Mouse (Mus musculus): ENCODE measurements around the gene Dmbt1. TPM values are rescaled to one million over a fixed set of nuclear protein-coding genes. Genes with fewer than 3 reads are reported as not detected.

The Dmbt1 gene
- total RNA-seq (2012; rRNA removed): not detected in 2 replicates
- total RNA-seq (2014; rRNA removed): not detected in 2 replicates
- not detected in 2 replicates for polyA plus RNA-seq (2012; ENCODE audit: insufficient read length, low read depth)

GRCm38 (mm10) chr7:131031755-131032154 is at the start of gene Dmbt1:
Dmbt1 (plus strand) TSS chr7:131032053.
- no peaks in the 10 kb centered on the region for H3K9me3 ChIP-seq (replicated peaks; ENCODE audit: low read length)
- in situ Hi-C loops (cut with MboI; ENCODE audit: low pct_ligation_motif_present, low pct_unique_long_range_greater_than_20kb, low sequenced_read_pairs) (no loop called here), dilution Hi-C loops (cut with MboI; ENCODE audit: extremely low pct_ligation_motif_present, extremely low pct_unique_long_range_greater_than_20kb, low sequenced_read_pairs) (no loop called here)

GRCm38 (mm10) chr7:130982371-130982770 is 49.5 kb upstream of the Dmbt1 start:
- peaks cover 95% of the 10 kb centered on the region for H3K27me3 ChIP-seq (replicated peaks)
- no peak overlapping the region for H3K4me3 ChIP-seq (replicated peaks in 1 of 3; ENCODE audit: low read depth in 2 of 3, low read length in 2 of 3, poor library complexity in 1 of 3)
- no peak overlapping the region for H3K4me2 ChIP-seq (ENCODE audit: insufficient read depth, low read depth, poor library complexity, severe bottlenecking)
- DNase-seq (ENCODE audit: extremely low read depth): no peak
- dilution Hi-C loops (cut with MboI; ENCODE audit: extremely low pct_ligation_motif_present, extremely low pct_unique_long_range_greater_than_20kb, low sequenced_read_pairs) (no loop called here), in situ Hi-C loops (cut with MboI; ENCODE audit: low pct_ligation_motif_present, low pct_unique_long_range_greater_than_20kb, low sequenced_read_pairs) (no loop called here)
- peaks cover 7 to 15% of the 10 kb centered on the region in 2 experiments; a peak in 3 of 4 replicates for H3K4me1 ChIP-seq (ENCODE audit: control insufficient read depth in 1 of 2, insufficient read depth in 2 of 2)
- no peaks in the 10 kb centered on the region for H3K79me2 ChIP-seq (replicated peaks; ENCODE audit: control insufficient read depth, extremely low read depth, insufficient read depth, poor library complexity, severe bottlenecking)
- H3K36me3 ChIP-seq (replicated peaks in 1 of 2; ENCODE audit: control insufficient read depth in 1 of 2, insufficient read depth in 1 of 2, low read length in 1 of 2): no peaks in the 10 kb centered on the region
- H3K9ac ChIP-seq (ENCODE audit: insufficient read depth, low read depth): no peak overlapping the region
- no peak overlapping the region for H3K27ac ChIP-seq (ENCODE audit: insufficient read depth, low read depth)
- H3K9me3 ChIP-seq (replicated peaks; ENCODE audit: low read length): peaks cover 3% of the 10 kb centered on the region
- TF ChIP-seq NELFE (IDR thresholded peaks at IDR 0.05; ENCODE audit: low read depth, low read length) (no peak), JUN (IDR thresholded peaks at IDR 0.05; ENCODE audit: insufficient read depth, low read depth, low read length) (no peak), GABPA (IDR thresholded peaks at IDR 0.05; ENCODE audit: insufficient replicate concordance, low read depth, low read length) (no peak), MAFK (IDR thresholded peaks at IDR 0.05; ENCODE audit: insufficient replicate concordance, low read length) (no peak), TBP (conservative IDR thresholded peaks at IDR 0.05; ENCODE audit: low read depth, low read length) (no peak), BHLHE40 (IDR thresholded peaks at IDR 0.05; ENCODE audit: low read depth, low read length) (no peak), MEF2A (IDR thresholded peaks at IDR 0.05; ENCODE audit: borderline replicate concordance, low read depth, low read length) (no peak), NRF1 (IDR thresholded peaks at IDR 0.05; ENCODE audit: low read depth, low read length) (no peak), MXI1 (IDR thresholded peaks at IDR 0.05; ENCODE audit: low read depth, low read length) (no peak), PAX5 (IDR thresholded peaks at IDR 0.05; ENCODE audit: low read length) (no peak), SIN3A (IDR thresholded peaks at IDR 0.05; ENCODE audit: low read length) (no peak), MAZ (IDR thresholded peaks at IDR 0.05; ENCODE audit: low read depth, low read length) (no peak), USF2 (conservative IDR thresholded peaks at IDR 0.05; ENCODE audit: low read depth, low read length) (no peak), POLR2A (IDR thresholded peaks at IDR 0.05; ENCODE audit: low read depth, low read length) (no peak), EP300 (IDR thresholded peaks at IDR 0.05; ENCODE audit: low read length) (no peak), RAD21 (IDR thresholded peaks at IDR 0.05; ENCODE audit: low read depth, low read length) (no peak)

More at GRCm38 (mm10) chr7:131031755-131032154, at the start of gene Dmbt1:
- TF ChIP-seq POLR2A (IDR thresholded peaks at IDR 0.05; ENCODE audit: low read depth, low read length) (no peak), JUND (conservative IDR thresholded peaks at IDR 0.05; ENCODE audit: low read depth, low read length) (no peak), MYC (IDR thresholded peaks at IDR 0.05; ENCODE audit: low read depth, low read length) (no peak), SMC3 (IDR thresholded peaks at IDR 0.05; ENCODE audit: low read depth, low read length) (no peak), USF2 (conservative IDR thresholded peaks at IDR 0.05; ENCODE audit: low read depth, low read length) (no peak), CTCF (conservative IDR thresholded peaks at IDR 0.05 in 1 of 2, IDR thresholded peaks at IDR 0.05 in 1 of 2; ENCODE audit: low read depth in 2 of 2, low read length in 2 of 2) (no peak), NELFE (IDR thresholded peaks at IDR 0.05; ENCODE audit: low read depth, low read length) (no peak), ZNF384 (IDR thresholded peaks at IDR 0.05; ENCODE audit: low read depth, low read length) (no peak)
- Histone ChIP-seq H3K79me2 (replicated peaks; ENCODE audit: control insufficient read depth, extremely low read depth, insufficient read depth, poor library complexity, severe bottlenecking) (no peaks in the 10 kb centered on the region), H3K27me3 (replicated peaks) (peaks cover 88% of the 10 kb centered on the region), H3K9ac (ENCODE audit: insufficient read depth, low read depth) (no peak within 1 kb of the TSS), H3K4me3 (replicated peaks in 1 of 3; ENCODE audit: low read depth in 2 of 3, low read length in 2 of 3, poor library complexity in 1 of 3) (no peak within 1 kb of the TSS), H3K36me3 (replicated peaks in 1 of 2; ENCODE audit: control insufficient read depth in 1 of 2, insufficient read depth in 1 of 2, low read length in 1 of 2) (no peaks in the 10 kb centered on the region), H3K4me1 (ENCODE audit: control insufficient read depth in 1 of 2, insufficient read depth in 2 of 2) (no peaks in the 10 kb centered on the region), H3K4me2 (ENCODE audit: insufficient read depth, low read depth, poor library complexity, severe bottlenecking) (no peak within 1 kb of the TSS), H3K27ac (ENCODE audit: insufficient read depth, low read depth) (no peak within 1 kb of the TSS)
- DNase-seq (ENCODE audit: extremely low read depth): no peak
